Mouse (Mus musculus): ENCODE results near the gene Tubg2. TPM values are rescaled to one million over a fixed set of nuclear protein-coding genes. Genes with fewer than 3 reads are reported as not detected.

Tubg2 gene
- polyA plus RNA-seq, 1 experiment from 2014 or later: 4.8 TPM

GRCm38 (mm10) chr11:101171721-101172433 lies 16.2 kb downstream of the Tubg2 start:
- under 1% methylated on average over 31 of the region's 31 CpGs for WGBS
- H3K27ac ChIP-seq: peak overlapping the region; percentile 82
- H3K9me3 ChIP-seq: no peaks in the 10 kb centered on the region
- DNase-seq (ENCODE audit: low spot score): peak; percentile 82
- peaks cover 89% of the 10 kb centered on the region for H3K4me1 ChIP-seq (replicated peaks)
- peak overlapping the region; percentile 66 for H3K4me3 ChIP-seq
- H3K27me3 ChIP-seq (ENCODE audit: insufficient read depth, poor library complexity, severe bottlenecking): peaks cover 89% of the 10 kb centered on the region
- H3K36me3 ChIP-seq: peaks cover 14% of the 10 kb centered on the region

GRCm38 (mm10) chr11:101172434-101172815 lies 16.7 kb downstream of the Tubg2 start:
- peak overlapping the region; percentile 66 for H3K4me3 ChIP-seq
- peak overlapping the region; percentile 82 for H3K27ac ChIP-seq
- DNase-seq (ENCODE audit: low spot score): no peak
- peaks cover 9% of the 10 kb centered on the region for H3K36me3 ChIP-seq
- 8% methylated on average over 5 of the region's 5 CpGs for WGBS
- H3K27me3 ChIP-seq (ENCODE audit: insufficient read depth, poor library complexity, severe bottlenecking): peaks cover 89% of the 10 kb centered on the region
- peaks cover 92% of the 10 kb centered on the region for H3K4me1 ChIP-seq (replicated peaks)
- H3K9me3 ChIP-seq: no peaks in the 10 kb centered on the region

GRCm38 (mm10) chr11:101173112-101173511 lies 17.4 kb downstream of the Tubg2 start:
- peaks cover 93% of the 10 kb centered on the region for H3K4me1 ChIP-seq (replicated peaks)
- H3K27me3 ChIP-seq (ENCODE audit: insufficient read depth, poor library complexity, severe bottlenecking): peaks cover 89% of the 10 kb centered on the region
- H3K27ac ChIP-seq: peak overlapping the region; percentile 79
- no peaks in the 10 kb centered on the region for H3K9me3 ChIP-seq
- 3% methylated on average over 11 of the region's 11 CpGs for WGBS
- no peak for DNase-seq (ENCODE audit: low spot score)
- H3K36me3 ChIP-seq: peaks cover 2% of the 10 kb centered on the region; the same call in 1 of the 2 replicates
- peak overlapping the region; percentile 46 for H3K4me3 ChIP-seq

- peaks cover 93% of the 10 kb centered on the region for H3K4me1 ChIP-seq (replicated peaks)
- WGBS: 2% methylated on average over 61 of the region's 61 CpGs
- H3K36me3 ChIP-seq: no peaks in the 10 kb centered on the region
- peak overlapping the region; percentile 46 for H3K4me3 ChIP-seq
- peak overlapping the region; percentile 79 for H3K27ac ChIP-seq
- peaks cover 89% of the 10 kb centered on the region for H3K27me3 ChIP-seq (ENCODE audit: insufficient read depth, poor library complexity, severe bottlenecking)
- H3K9me3 ChIP-seq: no peaks in the 10 kb centered on the region
- DNase-seq (ENCODE audit: low spot score): peak; percentile 88
Observed at GRCm38 (mm10) chr11:101173631-101174388, 18.1 kb downstream of the Tubg2 start.

- peak overlapping the region; percentile 79 for H3K27ac ChIP-seq
- peak overlapping the region; percentile 46 for H3K4me3 ChIP-seq
- H3K9me3 ChIP-seq: no peaks in the 10 kb centered on the region
- peaks cover 89% of the 10 kb centered on the region for H3K27me3 ChIP-seq (ENCODE audit: insufficient read depth, poor library complexity, severe bottlenecking)
- DNase-seq (ENCODE audit: low spot score): no peak
- peaks cover 87% of the 10 kb centered on the region for H3K4me1 ChIP-seq (replicated peaks)
- no peaks in the 10 kb centered on the region for H3K36me3 ChIP-seq
- whole genome bisulfite sequencing: 32% methylated on average over 9 of the region's 9 CpGs
Observed at GRCm38 (mm10) chr11:101174389-101174745, 18.7 kb downstream of the Tubg2 start.

GRCm38 (mm10) chr11:101174851-101175628 lies 19.3 kb downstream of the Tubg2 start, which contains the start of gene Ccr10:
Gene Ccr10 (minus strand): TSS chr11:101175443.
- Histone ChIP-seq H3K36me3 (no peaks in the 10 kb centered on the region), H3K4me1 (replicated peaks) (peaks cover 80% of the 10 kb centered on the region), H3K27ac (peak within 1 kb of the TSS; percentile 79), H3K4me3 (peak within 1 kb of the TSS; percentile 46), H3K9me3 (no peaks in the 10 kb centered on the region), H3K27me3 (ENCODE audit: insufficient read depth, poor library complexity, severe bottlenecking) (peaks cover 87% of the 10 kb centered on the region)
- 24% methylated on average over 14 of the region's 14 CpGs for WGBS
- DNase-seq (ENCODE audit: low spot score): no peak

- Histone ChIP-seq H3K4me3 (peak overlapping the region; percentile 45), H3K4me1 (replicated peaks) (peaks cover 74% of the 10 kb centered on the region), H3K36me3 (no peaks in the 10 kb centered on the region), H3K27me3 (ENCODE audit: insufficient read depth, poor library complexity, severe bottlenecking) (peaks cover 87% of the 10 kb centered on the region), H3K27ac (no peak overlapping the region), H3K9me3 (no peaks in the 10 kb centered on the region)
- 12% methylated on average over 11 of the region's 11 CpGs for WGBS
- DNase-seq (ENCODE audit: low spot score): no peak
Observed at GRCm38 (mm10) chr11:101175636-101176116, 20.0 kb downstream of the Tubg2 start.

GRCm38 (mm10) chr11:101176117-101176691 lies 20.5 kb downstream of the Tubg2 start:
- peak overlapping the region; percentile 17; the same call in 1 of the 2 replicates for H3K27ac ChIP-seq
- peak overlapping the region; percentile 45 for H3K4me3 ChIP-seq
- no peaks in the 10 kb centered on the region for H3K9me3 ChIP-seq
- H3K27me3 ChIP-seq (ENCODE audit: insufficient read depth, poor library complexity, severe bottlenecking): peaks cover 84% of the 10 kb centered on the region
- peak; percentile 57 for DNase-seq (ENCODE audit: low spot score)
- WGBS: 2% methylated on average over 25 of the region's 25 CpGs
- peaks cover 69% of the 10 kb centered on the region for H3K4me1 ChIP-seq (replicated peaks)
- H3K36me3 ChIP-seq: no peaks in the 10 kb centered on the region

GRCm38 (mm10) chr11:101176933-101177773 lies 21.4 kb downstream of the Tubg2 start:
- no peak overlapping the region for H3K27ac ChIP-seq
- H3K9me3 ChIP-seq: no peaks in the 10 kb centered on the region
- no peaks in the 10 kb centered on the region for H3K36me3 ChIP-seq
- 28% methylated on average over 22 of the region's 22 CpGs for WGBS
- H3K27me3 ChIP-seq (ENCODE audit: insufficient read depth, poor library complexity, severe bottlenecking): peaks cover 86% of the 10 kb centered on the region
- H3K4me3 ChIP-seq: peak overlapping the region; percentile 45; the same call in 1 of the 2 replicates
- H3K4me1 ChIP-seq (replicated peaks): peaks cover 61% of the 10 kb centered on the region
- peak; percentile 53 for DNase-seq (ENCODE audit: low spot score)

- Histone ChIP-seq H3K36me3 (no peaks in the 10 kb centered on the region), H3K4me3 (peak overlapping the region; percentile 21; the same call in 1 of the 2 replicates), H3K9me3 (no peaks in the 10 kb centered on the region), H3K27me3 (ENCODE audit: insufficient read depth, poor library complexity, severe bottlenecking) (peaks cover 81% of the 10 kb centered on the region), H3K4me1 (replicated peaks) (peaks cover 57% of the 10 kb centered on the region), H3K27ac (no peak overlapping the region; the same call in 1 of the 2 replicates)
- 49% methylated on average over 36 of the region's 36 CpGs for WGBS
- DNase-seq (ENCODE audit: low spot score): no peak
Observed at GRCm38 (mm10) chr11:101178061-101179058, 22.7 kb downstream of the Tubg2 start.

GRCm38 (mm10) chr11:101179306-101179705 lies 23.6 kb downstream of the Tubg2 start:
- Histone ChIP-seq H3K27ac (no peak overlapping the region), H3K4me3 (no peak overlapping the region), H3K9me3 (no peaks in the 10 kb centered on the region), H3K27me3 (ENCODE audit: insufficient read depth, poor library complexity, severe bottlenecking) (peaks cover 80% of the 10 kb centered on the region), H3K36me3 (no peaks in the 10 kb centered on the region), H3K4me1 (replicated peaks) (peaks cover 54% of the 10 kb centered on the region)
- 79% methylated on average over 15 of the region's 15 CpGs for WGBS
- DNase-seq (ENCODE audit: low spot score): no peak
